16 mouse cellular contexts compared by ENCODE assay signal in the genomic region with DNA sequence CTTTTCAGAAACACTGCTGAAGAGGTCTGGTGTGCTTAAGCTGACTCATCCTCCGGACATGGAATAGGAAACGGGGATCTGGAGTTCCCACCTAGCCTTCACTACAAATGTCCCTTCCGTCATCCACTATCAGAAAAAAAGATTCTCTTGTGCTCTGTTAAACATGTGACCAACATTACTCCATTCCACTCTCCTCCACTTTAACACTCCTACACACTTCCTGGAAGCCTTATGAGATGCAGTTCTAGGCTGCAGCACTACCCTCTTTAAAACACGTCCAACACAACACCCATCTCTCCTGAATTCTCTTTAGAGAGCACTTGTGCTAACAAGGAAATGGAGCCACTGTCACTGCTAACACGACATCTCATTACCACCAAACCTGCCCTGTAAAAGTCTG. TPM values are rescaled to one million over a fixed set of nuclear protein-coding genes. Genes with fewer than 3 reads are reported as not detected.
A peak's percentile ranks its signal among the peaks of the same experiment; 100 is the strongest.
DNase-seq lines count a peak whose midpoint lies in the region; ATAC-seq lines count a peak whose summit lies in the region.
"Had no signal": no experiment of that assay in that cellular context is flagged by ENCODE, and none has a peak within 500 bp of the region (broad histone marks: within the 10 kb centered on the region; RNA-seq: fewer than 3 reads in every experiment).

No protein-coding gene starts in this region.

- H3K4me2 ChIP-seq in kidney, embryonic 14.5 days (replicated peaks; ENCODE audit: low read depth, low read length) = peak overlapping the region; percentile 26; the same call in 1 of the 2 replicates
- H3K4me2 ChIP-seq: limb, embryonic 15.5 days had no signal

- H3K36me3 ChIP-seq in kidney, embryonic 14.5 days (ENCODE audit: control insufficient read depth, insufficient read depth, low read length) = peaks cover 19% of the 10 kb centered on the region

- no peaks in the 10 kb centered on the region for H3K27me3 ChIP-seq in kidney, embryonic 14.5 days (ENCODE audit: control insufficient read depth, insufficient read depth, low read length)
- H3K27me3 ChIP-seq: limb, embryonic 15.5 days had no signal

- H3K4me3 ChIP-seq in kidney, embryonic 14.5 days (ENCODE audit: low read length) = no peak overlapping the region
- H3K4me3 ChIP-seq: limb, embryonic 15.5 days had no signal

- no peaks in the 10 kb centered on the region for H3K9me3 ChIP-seq in kidney, embryonic 14.5 days (ENCODE audit: control insufficient read depth, low read length)
- H3K9me3 ChIP-seq: limb, embryonic 15.5 days had no signal

- H3K4me1 ChIP-seq in kidney, embryonic 14.5 days (ENCODE audit: control insufficient read depth, insufficient read depth, low read length) = peaks cover 17% of the 10 kb centered on the region; the same call in 1 of the 2 replicates

- DNase-seq in frontal cortex, postnatal 36 days (ENCODE audit: low spot score in 2 of 2) = no peak
- no peak for DNase-seq in kidney, adult 8-10 months
- DNase-seq in right cerebral cortex, adult 18-20 months = peak; percentile 31
- DNase-seq in right cerebral cortex, postnatal 14 days = no peak
- peak; percentile 40 for DNase-seq in telencephalon, adult 2 months (ENCODE audit: low read depth, low spot score)
- no peak for DNase-seq in layer of hippocampus, postnatal 25 days (ENCODE audit: extremely low spot score in 1 of 2, low spot score in 1 of 2)
- DNase-seq: adrenal gland, adult 8-10 months; cerebellum, adult 11 months; embryo, embryonic 11 days; gastrocnemius, postnatal 10 days; kidney, adult 18-20 months; thymus, adult 2 months had no signal

- peak; percentile 66 for ATAC-seq in frontal cortex, adult (ENCODE audit: low TSS enrichment)
- ATAC-seq in kidney, embryonic 14.5 days (ENCODE audit: low FRiP score, low TSS enrichment) = no peak
- ATAC-seq: midbrain, embryonic 16.5 days had no signal

- WGBS in kidney, embryonic 14.5 days = 67% methylated on average over 5 of the region's 5 CpGs

- H3K27ac ChIP-seq in kidney, embryonic 14.5 days (ENCODE audit: low read depth, low read length) = no peak overlapping the region
- H3K27ac ChIP-seq: limb, embryonic 15.5 days had no signal

- H3K9ac ChIP-seq in kidney, embryonic 14.5 days (ENCODE audit: low read depth, low read length) = no peak overlapping the region
- H3K9ac ChIP-seq: limb, embryonic 15.5 days had no signal

RNA-seq across cellular contexts. Expression of a gene that starts 2.6 kb away (rescaled TPM):
- polyA plus RNA-seq in kidney, embryonic 14.5 days (2014; fragmentation: Nextera tagmentation; extraction: Ambion mirVana) = 43.2 and 50.4 TPM in 2 replicates
- total RNA-seq in layer of hippocampus, postnatal 25 days (2021) = 10 to 100 TPM; 15.3 to 16.9 TPM

Comparison
In these comparisons a context has a peak if more than half of its experiments do, and no peak if none do; other contexts are left out.
1. DNase-seq: peak in right cerebral cortex, adult 18-20 months (single experiment) and telencephalon, adult 2 months (single experiment); none in frontal cortex, postnatal 36 days (0 of 2), kidney, adult 8-10 months (0 of 2), right cerebral cortex, postnatal 14 days (single experiment) and layer of hippocampus, postnatal 25 days (0 of 2).